In genomic region chr1:41420489-41421327, GRCm38 (mm10) we compare ENCODE assay signal across 18 mouse cellular contexts.
DNase-seq lines count a peak whose midpoint lies in the region; ATAC-seq and TF ChIP-seq lines count a peak whose summit lies in the region.
"Had no signal": no experiment of that assay in that cellular context is flagged by ENCODE, and none has a peak within 500 bp of the region (broad histone marks: within the 10 kb centered on the region; RNA-seq: fewer than 3 reads in every experiment).

No protein-coding gene starts in this region.

- H3K4me3 ChIP-seq in kidney, postnatal 0 days (replicated peaks; ENCODE audit: low read depth, low read length), result no peak overlapping the region
- H3K4me3 ChIP-seq in hindbrain, embryonic 14.5 days (replicated peaks; ENCODE audit: low read length), result no peak overlapping the region
- H3K4me3 ChIP-seq: embryonic facial prominence, embryonic 10.5 days; gastrocnemius, adult 2 months; heart, embryonic 12.5 days had no signal

- no peaks in the 10 kb centered on the region for H3K27me3 ChIP-seq in kidney, postnatal 0 days (ENCODE audit: insufficient read depth, low read length)
- H3K27me3 ChIP-seq in hindbrain, embryonic 14.5 days (ENCODE audit: control insufficient read depth, insufficient read depth, low read length), result no peaks in the 10 kb centered on the region
- H3K27me3 ChIP-seq: heart, embryonic 12.5 days; Patski had no signal

- no peak for TF ChIP-seq CTCF in kidney, postnatal 0 days (IDR thresholded peaks at IDR 0.05; ENCODE audit: low read depth)

- H3K9ac ChIP-seq in kidney, postnatal 0 days (ENCODE audit: low read depth, low read length), result no peak overlapping the region
- H3K9ac ChIP-seq in hindbrain, embryonic 14.5 days, result no peak overlapping the region
- H3K9ac ChIP-seq: heart, embryonic 12.5 days had no signal

- H3K27ac ChIP-seq in kidney, postnatal 0 days, result no peak overlapping the region
- no peak overlapping the region for H3K27ac ChIP-seq in hindbrain, embryonic 14.5 days
- H3K27ac ChIP-seq: embryonic facial prominence, embryonic 10.5 days; gastrocnemius, adult 2 months had no signal

- peak; percentile 56 for DNase-seq in kidney, postnatal 0 days (ENCODE audit: low spot score)
- DNase-seq in kidney, postnatal 14 days, result no peak
- DNase-seq in NIH3T3 (ENCODE audit: low read depth), result peak; percentile 3
- DNase-seq in lung, postnatal 10 days, result peak; percentile 52
- DNase-seq in lung, postnatal 4 days, result peak; percentile 26 to 47
- DNase-seq in thymus, postnatal 36 days, result no peak
- DNase-seq in hindbrain, embryonic 14.5 days (ENCODE audit: low spot score), result no peak
- DNase-seq: adrenal gland, postnatal 14 days; cerebellum, adult 18-20 months; cerebellum, adult 9-11 months; gastrocnemius, adult 2 months; gastrocnemius, postnatal 25 days; heart, postnatal 36 days had no signal

- 73% methylated on average over 3 of the region's 3 CpGs for WGBS in kidney, postnatal 0 days
- 89% methylated on average over 3 of the region's 3 CpGs for WGBS in hindbrain, embryonic 14.5 days

- no peak overlapping the region for H3K4me2 ChIP-seq in kidney, postnatal 0 days (ENCODE audit: low read length)
- H3K4me2 ChIP-seq in hindbrain, embryonic 14.5 days (replicated peaks), result no peak overlapping the region
- H3K4me2 ChIP-seq: heart, embryonic 12.5 days had no signal

- no peaks in the 10 kb centered on the region for H3K36me3 ChIP-seq in kidney, postnatal 0 days (ENCODE audit: insufficient read depth, low read length)
- H3K36me3 ChIP-seq in hindbrain, embryonic 14.5 days (replicated peaks; ENCODE audit: control insufficient read depth, insufficient read depth), result no peaks in the 10 kb centered on the region
- H3K36me3 ChIP-seq: embryonic facial prominence, embryonic 10.5 days; heart, embryonic 12.5 days had no signal

- H3K4me1 ChIP-seq in kidney, postnatal 0 days (replicated peaks; ENCODE audit: insufficient read depth, low read length), result no peaks in the 10 kb centered on the region
- H3K4me1 ChIP-seq in hindbrain, embryonic 14.5 days (replicated peaks; ENCODE audit: control insufficient read depth, insufficient read depth, low read length), result no peaks in the 10 kb centered on the region
- H3K4me1 ChIP-seq: embryonic facial prominence, embryonic 10.5 days; heart, embryonic 12.5 days had no signal

- no peak for ATAC-seq in kidney, postnatal 0 days (replicated peaks; ENCODE audit: low FRiP score, low read depth)
- no peak for ATAC-seq in hindbrain, embryonic 14.5 days (ENCODE audit: low FRiP score)
- ATAC-seq: activated CD4-positive, CD25-positive, alpha-beta regulatory T cell, adult 4 months; forebrain, embryonic 14.5 days; Patski had no signal

- H3K9me3 ChIP-seq in kidney, postnatal 0 days (replicated peaks; ENCODE audit: low read length), result no peaks in the 10 kb centered on the region
- H3K9me3 ChIP-seq in hindbrain, embryonic 14.5 days (ENCODE audit: control insufficient read depth, low read length), result no peaks in the 10 kb centered on the region
- H3K9me3 ChIP-seq: embryonic facial prominence, embryonic 10.5 days; heart, embryonic 12.5 days had no signal

Comparison
In these comparisons a context has a peak if more than half of its experiments do, and no peak if none do; other contexts are left out.
1. DNase-seq: peak in kidney, postnatal 0 days (single experiment), NIH3T3 (single experiment), lung, postnatal 10 days (single experiment) and lung, postnatal 4 days (2 of 2); none in kidney, postnatal 14 days (single experiment), thymus, postnatal 36 days (0 of 2) and hindbrain, embryonic 14.5 days (single experiment).